Mouse (Mus musculus): ENCODE measurements at regions not wholly inside any gene's neighbourhood (a gene's known extent, or its start where the extent isn't known, plus 50 kb on each side); places are given as distances from the start of the nearest gene placed in this dataset.

- no peak overlapping the region for H3K27ac ChIP-seq (ENCODE audit: low read depth, low read length)
- no peak overlapping the region for H3K4me2 ChIP-seq (ENCODE audit: low read length)
- H3K9me3 ChIP-seq (replicated peaks; ENCODE audit: control insufficient read depth, low read length), result no peaks in the 10 kb centered on the region
- H3K4me3 ChIP-seq (ENCODE audit: low read depth, low read length), result no peak overlapping the region
- DNase-seq (ENCODE audit: low spot score) (no peak), ATAC-seq (no peak)
- no peaks in the 10 kb centered on the region for H3K36me3 ChIP-seq (ENCODE audit: control insufficient read depth, insufficient read depth, low read length)
- H3K4me1 ChIP-seq (ENCODE audit: control insufficient read depth, insufficient read depth, low read length), result no peaks in the 10 kb centered on the region
- 82% methylated on average over 1 of the region's 1 CpGs for WGBS
- H3K9ac ChIP-seq (ENCODE audit: low read length), result no peak overlapping the region
- no peaks in the 10 kb centered on the region for H3K27me3 ChIP-seq (replicated peaks; ENCODE audit: control insufficient read depth, insufficient read depth, low read length)
These were observed 510.0 kb downstream of the Slco6d1 start for GRCm38 (mm10) chr1:98930926-98931325.

GRCm38 (mm10) chr1:98932239-98932638, 511.3 kb downstream of the Slco6d1 start:
- ATAC-seq, result no peak
- Histone ChIP-seq H3K36me3 (ENCODE audit: control insufficient read depth, insufficient read depth, low read length) (no peaks in the 10 kb centered on the region), H3K4me2 (ENCODE audit: low read length) (no peak overlapping the region), H3K4me3 (ENCODE audit: low read depth, low read length) (no peak overlapping the region), H3K4me1 (ENCODE audit: control insufficient read depth, insufficient read depth, low read length) (no peaks in the 10 kb centered on the region), H3K9me3 (replicated peaks; ENCODE audit: control insufficient read depth, low read length) (no peaks in the 10 kb centered on the region), H3K27me3 (replicated peaks; ENCODE audit: control insufficient read depth, insufficient read depth, low read length) (no peaks in the 10 kb centered on the region), H3K27ac (ENCODE audit: low read depth, low read length) (no peak overlapping the region), H3K9ac (ENCODE audit: low read length) (no peak overlapping the region)
- no peak for DNase-seq (ENCODE audit: low spot score)
- 98% methylated on average over 1 of the region's 1 CpGs for WGBS

GRCm38 (mm10) chr1:98977686-98978085, 556.8 kb downstream of the Slco6d1 start:
- DNase-seq (ENCODE audit: low spot score) (no peak), ATAC-seq (no peak)
- no peak overlapping the region for H3K9ac ChIP-seq (ENCODE audit: low read length)
- H3K9me3 ChIP-seq (replicated peaks; ENCODE audit: control insufficient read depth, low read length), result no peaks in the 10 kb centered on the region
- no peaks in the 10 kb centered on the region for H3K4me1 ChIP-seq (ENCODE audit: control insufficient read depth, insufficient read depth, low read length)
- no peaks in the 10 kb centered on the region for H3K27me3 ChIP-seq (replicated peaks; ENCODE audit: control insufficient read depth, insufficient read depth, low read length)
- WGBS, result 96% methylated on average over 1 of the region's 1 CpGs
- H3K4me3 ChIP-seq (ENCODE audit: low read depth, low read length), result no peak overlapping the region
- H3K36me3 ChIP-seq (ENCODE audit: control insufficient read depth, insufficient read depth, low read length), result no peaks in the 10 kb centered on the region
- H3K27ac ChIP-seq (ENCODE audit: low read depth, low read length), result no peak overlapping the region
- no peak overlapping the region for H3K4me2 ChIP-seq (ENCODE audit: low read length)

All from forebrain, embryonic 14.5 days (tissue).